Mouse (Mus musculus) kidney, postnatal 0 days (tissue): ENCODE results near the gene Sbk2. TPM values are rescaled to one million over a fixed set of nuclear protein-coding genes. Genes with fewer than 3 reads are reported as not detected.

ENCODE experiments used
- ATAC-seq: fragments of 200-750 bp; cut with Nextera tagmentation; replicated peaks from 2 replicates; pipeline ENCODE4 v1.8.0; 2017; ENCODE audit warnings: low read depth, moderate number of reproducible peaks, moderate TSS enrichment, moderate library complexity; ENCODE audit not compliant: low FRiP score
- DNase-seq: peaks from one replicate; pipeline ENCODE4 v3.0.0-alpha.2; 2016; ENCODE audit warnings: low spot score
- H3K27ac ChIP-seq: fragments of 300-500 bp; sonication (generic); 2 replicates; pipeline ENCODE4 v1.5.1; 2014; ENCODE audit warnings: mild to moderate bottlenecking
- H3K27me3 ChIP-seq: fragments of 300-500 bp; sonication (generic); 2 replicates; pipeline ENCODE4 v1.6.1; 2014; ENCODE audit warnings: low read length, mixed read lengths; ENCODE audit not compliant: insufficient read depth
- H3K36me3 ChIP-seq: fragments of 300-500 bp; sonication (generic); 2 replicates; pipeline ENCODE4 v1.6.1; 2014; ENCODE audit warnings: low read length, mixed read lengths; ENCODE audit not compliant: insufficient read depth
- H3K4me1 ChIP-seq: fragments of 300-500 bp; sonication (generic); replicated peaks from 2 replicates; pipeline ENCODE4 v1.6.1; 2014; ENCODE audit warnings: antibody characterized with exemption, low read length, mixed read lengths; ENCODE audit not compliant: insufficient read depth
- H3K4me2 ChIP-seq: fragments of 300-500 bp; sonication (generic); 2 replicates; pipeline ENCODE4 v1.6.1; 2014; ENCODE audit warnings: mild to moderate bottlenecking, low read length, moderate library complexity, mixed read lengths
- H3K4me3 ChIP-seq: fragments of 300-500 bp; sonication (generic); replicated peaks from 2 replicates; pipeline ENCODE4 v1.5.1; 2014; ENCODE audit warnings: low read depth, low read length
- H3K9ac ChIP-seq: fragments of 300-500 bp; sonication (generic); 2 replicates; pipeline ENCODE4 v1.6.1; 2014; ENCODE audit warnings: low read depth, low read length
- H3K9me3 ChIP-seq: fragments of 300-500 bp; sonication (generic); replicated peaks from 2 replicates; pipeline ENCODE4 v1.6.1; 2016; ENCODE audit warnings: low read length, inconsistent platforms, mixed read lengths
- CTCF ChIP-seq: IDR thresholded peaks from 2 replicates; pipeline ENCODE4 v1.5.1; 2016; ENCODE audit warnings: antibody characterized with exemption, low read depth, mild to moderate bottlenecking, moderate library complexity
- WGBS: fragments of 180-500 bp; shearing (Covaris S2); extraction: QIAGEN DNeasy Blood & Tissue Kit; methylation state at CpG from one replicate; pipeline ENCODE4 v1.1.7; 2014; 5-methylcytosine and 5-hydroxymethylcytosine counted together
- polyA plus RNA-seq: library from polyadenylated mRNA; unstranded; fragments of >200 nt; fragmentation: Nextera tagmentation; extraction: Ambion mirVana; gene quantifications from 2 replicates; pipeline ENCODE4 v1.2.1, GENCODE M21; 2015

The Sbk2 gene
- polyA plus RNA-seq, 1 experiment from 2014 or later = 0.12 TPM

DNA sequence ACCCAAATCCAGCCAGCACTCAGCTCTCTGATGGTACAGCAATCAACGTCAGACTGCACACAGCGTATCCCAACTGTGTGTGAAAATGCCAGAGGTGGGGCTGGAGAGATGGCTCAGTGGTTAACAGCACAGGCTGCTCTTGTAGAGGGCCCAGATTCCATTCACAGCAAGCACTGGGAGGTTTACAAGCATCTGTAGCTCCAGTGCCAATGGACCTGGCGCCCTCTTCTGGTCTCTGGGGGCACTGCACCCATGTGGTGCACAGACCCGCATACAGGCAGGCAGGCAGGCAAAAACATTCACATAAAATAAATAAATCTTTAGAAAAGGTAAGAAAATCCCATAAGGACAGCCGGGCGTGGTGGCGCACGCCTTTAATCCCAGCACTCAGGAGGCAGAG is 63.0 kb downstream of the Sbk2 start:
- no peaks in the 10 kb centered on the region for H3K36me3 ChIP-seq
- DNase-seq = peak; percentile 40
- H3K4me1 ChIP-seq = peaks cover 8% of the 10 kb centered on the region
- no peak for ATAC-seq
- H3K9me3 ChIP-seq = no peaks in the 10 kb centered on the region
- H3K4me3 ChIP-seq = no peak overlapping the region
- no peak overlapping the region for H3K27ac ChIP-seq
- H3K4me2 ChIP-seq = no peak overlapping the region
- WGBS = 58% methylated on average over 8 of the region's 8 CpGs
- H3K9ac ChIP-seq = no peak overlapping the region
- H3K27me3 ChIP-seq = no peaks in the 10 kb centered on the region
- TF ChIP-seq CTCF = peak; percentile 60

DNA sequence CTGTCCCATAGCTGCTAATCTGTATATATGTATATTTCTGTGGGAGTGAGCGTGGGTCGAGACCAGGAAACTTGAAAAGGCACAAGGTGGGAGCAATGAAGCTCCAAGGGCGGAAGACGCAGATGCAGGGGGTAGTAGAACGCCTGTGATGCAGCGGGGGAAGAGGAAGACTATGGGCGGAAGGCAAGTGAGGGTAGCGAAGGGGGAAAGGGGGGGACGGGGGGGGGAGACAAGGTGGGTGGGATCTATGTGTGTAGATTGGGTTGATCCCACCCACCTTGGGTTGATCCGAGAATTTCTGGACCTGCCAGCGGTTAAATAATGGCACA is 63.7 kb downstream of the Sbk2 start:
- Histone ChIP-seq H3K9ac (no peak overlapping the region), H3K4me1 (peaks cover 8% of the 10 kb centered on the region), H3K36me3 (no peaks in the 10 kb centered on the region), H3K4me2 (peak overlapping the region; percentile 61), H3K27me3 (no peaks in the 10 kb centered on the region), H3K9me3 (no peaks in the 10 kb centered on the region), H3K4me3 (0 out of 2 replicates have a peak overlapping the region, but pooled peaks have one; percentile 24), H3K27ac (no peak overlapping the region)
- no peak for ATAC-seq
- no peak for TF ChIP-seq CTCF
- DNase-seq = no peak
- WGBS = 32% methylated on average over 11 of the region's 11 CpGs

DNA sequence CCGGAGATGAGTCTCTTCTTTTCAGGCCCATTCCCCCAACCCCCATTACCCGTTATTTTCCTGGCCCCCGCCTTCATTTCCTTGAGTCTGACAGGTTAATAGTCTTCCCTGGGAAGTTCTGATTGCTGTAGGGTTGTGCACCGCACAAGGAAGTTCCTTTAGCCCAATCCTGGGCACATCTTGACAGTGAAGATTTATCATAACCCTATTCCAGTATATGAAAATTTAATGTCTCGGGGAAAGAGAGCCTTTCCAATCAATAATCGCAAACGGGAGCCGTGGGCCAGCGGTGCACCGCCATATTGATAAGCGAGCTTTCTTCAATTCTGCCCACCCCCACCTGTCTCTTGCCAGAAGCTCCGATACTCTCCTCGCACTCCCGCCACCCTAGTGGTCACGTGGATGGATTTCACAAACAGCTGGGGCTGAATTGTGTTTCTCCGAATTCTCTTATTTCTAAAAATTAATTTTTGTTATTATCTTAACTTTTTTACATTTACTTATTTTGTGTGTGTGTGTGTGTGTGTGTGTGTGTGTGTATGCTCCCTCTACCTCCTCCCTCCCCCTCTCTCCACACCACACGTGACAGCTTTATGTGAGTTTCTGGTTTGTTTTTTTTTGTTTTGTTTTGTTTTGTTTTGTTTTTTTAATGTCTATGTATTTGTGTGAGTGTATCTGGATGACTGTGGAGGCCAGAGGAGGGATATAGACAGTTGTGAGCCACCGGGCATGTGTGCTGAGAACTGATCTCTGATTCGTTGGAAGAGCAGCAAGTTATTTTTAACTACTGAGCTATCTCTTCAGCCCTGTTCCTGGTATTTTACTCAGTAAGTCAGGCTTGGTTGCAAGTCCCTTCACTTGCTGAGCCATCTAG is 64.3 kb downstream of the Sbk2 start:
- Histone ChIP-seq H3K4me2 (peak overlapping the region; percentile 61), H3K4me1 (peaks cover 8% of the 10 kb centered on the region), H3K9me3 (no peaks in the 10 kb centered on the region), H3K9ac (peak overlapping the region; percentile 44; the same call in 1 of the 2 replicates), H3K36me3 (no peaks in the 10 kb centered on the region), H3K4me3 (peak overlapping the region; percentile 24), H3K27me3 (no peaks in the 10 kb centered on the region), H3K27ac (no peak overlapping the region)
- TF ChIP-seq CTCF = no peak; the same call in 1 of the 2 replicates
- WGBS = 9% methylated on average over 19 of the region's 19 CpGs
- DNase-seq (peak; percentile 49), ATAC-seq (no peak)

- peak; percentile 48 for ATAC-seq
- peak; percentile 28 for DNase-seq
- Histone ChIP-seq H3K4me1 (peaks cover 8% of the 10 kb centered on the region), H3K36me3 (no peaks in the 10 kb centered on the region), H3K4me3 (peak overlapping the region; percentile 24), H3K4me2 (peak overlapping the region; percentile 61), H3K9me3 (no peaks in the 10 kb centered on the region), H3K27ac (no peak overlapping the region), H3K27me3 (no peaks in the 10 kb centered on the region), H3K9ac (peak overlapping the region; percentile 44; the same call in 1 of the 2 replicates)
- 17% methylated on average over 17 of the region's 18 CpGs for WGBS
- TF ChIP-seq CTCF = no peak
These were observed 65.2 kb downstream of the Sbk2 start for GRCm38 (mm10) chr7:4898851-4899648.

DNA sequence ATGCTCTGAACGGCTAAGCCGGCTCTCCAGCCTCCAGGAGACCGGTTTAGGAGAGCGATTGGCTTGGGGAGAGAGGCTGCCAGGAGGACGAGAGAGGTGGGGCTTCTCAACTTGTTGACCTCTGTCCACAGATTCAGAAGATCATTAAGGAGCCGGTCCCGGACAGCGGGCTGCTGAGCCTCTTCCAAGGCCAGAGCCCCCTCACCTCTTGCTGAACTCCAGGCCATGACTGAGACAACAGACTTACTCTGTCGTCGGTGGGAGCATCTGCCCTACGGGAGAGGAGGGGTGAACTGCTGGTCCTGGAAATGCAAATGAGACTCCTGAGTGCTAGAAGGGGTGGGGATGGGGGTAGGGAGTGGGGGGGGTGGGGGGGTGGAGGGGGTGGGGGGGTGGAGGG is 69.0 kb downstream of the Sbk2 start:
- no peak overlapping the region for H3K4me2 ChIP-seq
- no peak overlapping the region for H3K9ac ChIP-seq
- H3K27ac ChIP-seq = no peak overlapping the region
- no peak for DNase-seq
- TF ChIP-seq CTCF = no peak
- ATAC-seq = no peak
- H3K4me3 ChIP-seq = no peak overlapping the region
- 48% methylated on average over 11 of the region's 11 CpGs for WGBS
- H3K4me1 ChIP-seq = peaks cover 8% of the 10 kb centered on the region
- no peaks in the 10 kb centered on the region for H3K9me3 ChIP-seq
- H3K27me3 ChIP-seq = no peaks in the 10 kb centered on the region
- no peaks in the 10 kb centered on the region for H3K36me3 ChIP-seq

Other genes starting within 250 kb of the Sbk2 start
- 0.06 and 0.12 TPM in 2 replicates for gene Tmem150b, start 239.2 kb downstream of the Sbk2 start, polyA plus RNA-seq
- gene Kmt5c, start 224.3 kb downstream of the Sbk2 start, polyA plus RNA-seq = 61.2 and 64.8 TPM in 2 replicates
- gene Cox6b2, start 211.3 kb downstream of the Sbk2 start, polyA plus RNA-seq = 70.7 and 84.0 TPM in 2 replicates
- gene Fam71e2, start 193.1 kb downstream of the Sbk2 start, polyA plus RNA-seq = not detected in 2 replicates
- 0.14 and 0.20 TPM in 2 replicates for gene Il11, start 181.5 kb downstream of the Sbk2 start, polyA plus RNA-seq
- gene Tmem190, start 181.5 kb downstream of the Sbk2 start, polyA plus RNA-seq = 0.70 TPM in 1 of 2 replicates, not detected in the other
- gene Tmem238, start 174.8 kb downstream of the Sbk2 start, polyA plus RNA-seq = 35.9 and 40.4 TPM in 2 replicates
- 453 and 480 TPM in 2 replicates for gene Rpl28, start 171.5 kb downstream of the Sbk2 start, polyA plus RNA-seq
- gene Ube2s, start 151.8 kb downstream of the Sbk2 start, polyA plus RNA-seq = 198 and 203 TPM in 2 replicates
- 0.62 and 0.67 TPM in 2 replicates for gene Shisa7, start 119.7 kb downstream of the Sbk2 start, polyA plus RNA-seq
- 11.0 and 12.4 TPM in 2 replicates for gene Isoc2b, start 94.1 kb downstream of the Sbk2 start, polyA plus RNA-seq
- gene Isoc2a, start 87.3 kb downstream of the Sbk2 start, polyA plus RNA-seq = 0.72 and 0.77 TPM in 2 replicates
- gene Gm36210, start 57.9 kb downstream of the Sbk2 start, polyA plus RNA-seq = not detected in 2 replicates
- gene Zfp628, start 49.2 kb downstream of the Sbk2 start, polyA plus RNA-seq = 3.5 and 3.9 TPM in 2 replicates
- gene Nat14, start 42.4 kb downstream of the Sbk2 start, polyA plus RNA-seq = 2.1 and 2.6 TPM in 2 replicates
- 0.91 and 1.1 TPM in 2 replicates for gene Ssc5d, start 38.6 kb downstream of the Sbk2 start, polyA plus RNA-seq
- 0.05 TPM in 1 of 2 replicates, not detected in the other for gene Sbk3, start 6.8 kb upstream of the Sbk2 start, polyA plus RNA-seq
- gene Zfp579, start 31.8 kb upstream of the Sbk2 start, polyA plus RNA-seq = 21.2 and 21.3 TPM in 2 replicates
- gene Zfp524, start 50.0 kb upstream of the Sbk2 start, polyA plus RNA-seq = 12.8 and 14.1 TPM in 2 replicates
- gene Fiz1, start 50.3 kb upstream of the Sbk2 start, polyA plus RNA-seq = 30.4 and 31.8 TPM in 2 replicates
- 4.7 and 5.7 TPM in 2 replicates for gene Gm44973, start 51.1 kb upstream of the Sbk2 start, polyA plus RNA-seq
- gene Zfp865, start 56.0 kb upstream of the Sbk2 start, polyA plus RNA-seq = 4.7 and 5.6 TPM in 2 replicates
- 22.7 and 23.5 TPM in 2 replicates for gene Ccdc106, start 56.1 kb upstream of the Sbk2 start, polyA plus RNA-seq
- not detected in 2 replicates for gene 4632433K11Rik, start 69.7 kb upstream of the Sbk2 start, polyA plus RNA-seq
- 5.7 and 6.6 TPM in 2 replicates for gene Zfp784, start 74.0 kb upstream of the Sbk2 start, polyA plus RNA-seq
- 48.7 and 54.0 TPM in 2 replicates for gene Zfp580, start 87.1 kb upstream of the Sbk2 start, polyA plus RNA-seq
- 95.0 and 103 TPM in 2 replicates for gene U2af2, start 97.7 kb upstream of the Sbk2 start, polyA plus RNA-seq
- 58.4 and 61.7 TPM in 2 replicates for gene Epn1, start 115.8 kb upstream of the Sbk2 start, polyA plus RNA-seq
- not detected in 2 replicates for gene Rfpl4, start 152.5 kb upstream of the Sbk2 start, polyA plus RNA-seq
- gene Rasl2-9, start 161.5 kb upstream of the Sbk2 start, polyA plus RNA-seq = 0.79 and 0.83 TPM in 2 replicates
- not detected in 2 replicates for gene Vmn1r55, start 185.3 kb upstream of the Sbk2 start, polyA plus RNA-seq
- gene Vmn1r56, start 232.3 kb upstream of the Sbk2 start, polyA plus RNA-seq = not detected in 2 replicates